Mouse (Mus musculus): ENCODE results near the gene Grb2.

GRCm38 (mm10) chr11:115686369-115686768 is 22.0 kb downstream of the Grb2 start:
- no peak for TF ChIP-seq CTCF (IDR thresholded peaks at IDR 0.05; ENCODE audit: extremely low read depth, insufficient read depth, insufficient read length, insufficient replicate concordance)
- TF ChIP-seq POLR2A (IDR thresholded peaks at IDR 0.05; ENCODE audit: low read depth, low read length) = no peak

Data from spleen, adult 2 months (tissue).